Mouse (Mus musculus) neural tube, embryonic 14.5 days (tissue): ENCODE measurements around the gene Rnf115. TPM values are rescaled to one million over a fixed set of nuclear protein-coding genes. Genes with fewer than 3 reads are reported as not detected.

Source experiments
- ATAC-seq: fragments of 200-750 bp; cut with Nextera tagmentation; 2 replicates; pipeline ENCODE4 v1.8.0; 2017; ENCODE audit warnings: low read depth, mild to moderate bottlenecking, moderate TSS enrichment, moderate library complexity
- H3K27ac ChIP-seq: fragments of 300-500 bp; sonication (generic); 2 replicates; pipeline ENCODE4 v1.5.1; 2014; ENCODE audit warnings: low read depth, mild to moderate bottlenecking, control low read depth, low read length, moderate library complexity, mixed read lengths
- H3K27me3 ChIP-seq: fragments of 300-500 bp; sonication (generic); 2 replicates; pipeline ENCODE4 v1.6.1; 2014; ENCODE audit warnings: low read length; ENCODE audit not compliant: control insufficient read depth, insufficient read depth
- H3K36me3 ChIP-seq: fragments of 300-500 bp; sonication (generic); 2 replicates; pipeline ENCODE4 v1.6.1; 2014; ENCODE audit warnings: low read length, mixed read lengths; ENCODE audit not compliant: control insufficient read depth, insufficient read depth
- H3K4me1 ChIP-seq: fragments of 300-500 bp; sonication (generic); 2 replicates; pipeline ENCODE4 v1.6.1; 2014; ENCODE audit warnings: low read length; ENCODE audit not compliant: control insufficient read depth, insufficient read depth
- H3K4me2 ChIP-seq: fragments of 300-500 bp; sonication (generic); 2 replicates; pipeline ENCODE4 v1.6.1; 2014; ENCODE audit warnings: mild to moderate bottlenecking, low read depth, low read length, control low read depth
- H3K4me3 ChIP-seq: fragments of 300-500 bp; sonication (generic); 2 replicates; pipeline ENCODE4 v1.5.1; 2014; ENCODE audit warnings: low read depth, low read length, control low read depth, mixed read lengths
- H3K9ac ChIP-seq: fragments of 300-500 bp; sonication (generic); replicated peaks from 2 replicates; pipeline ENCODE4 v1.6.1; 2014; ENCODE audit warnings: low read depth, mild to moderate bottlenecking, control low read depth, low read length, mixed read lengths
- H3K9me3 ChIP-seq: fragments of 300-500 bp; sonication (generic); 2 replicates; pipeline ENCODE4 v1.6.1; 2016; ENCODE audit warnings: low read length; ENCODE audit not compliant: control insufficient read depth
- WGBS: fragments of 180-500 bp; shearing (Covaris S2); extraction: QIAGEN DNeasy Blood & Tissue Kit; methylation state at CpG from one replicate; pipeline ENCODE4 v1.1.7; 2014; 5-methylcytosine and 5-hydroxymethylcytosine counted together
- polyA plus RNA-seq: library from polyadenylated mRNA; unstranded; fragments of >200 nt; fragmentation: Nextera tagmentation; extraction: Ambion mirVana; gene quantifications from 2 replicates; pipeline ENCODE4 v1.2.1, GENCODE M21; 2014

Rnf115 gene
- polyA plus RNA-seq, 1 experiment from 2014 or later, result 81.9 TPM

- Histone ChIP-seq H3K4me1 (no peaks in the 10 kb centered on the region), H3K4me2 (no peak overlapping the region), H3K27me3 (no peaks in the 10 kb centered on the region), H3K4me3 (no peak overlapping the region), H3K9ac (no peak overlapping the region), H3K9me3 (no peaks in the 10 kb centered on the region), H3K36me3 (no peaks in the 10 kb centered on the region), H3K27ac (no peak overlapping the region)
- 21% methylated on average over 5 of the region's 5 CpGs for WGBS
- no peak for ATAC-seq
Observed at GRCm38 (mm10) chr3:96832930-96833329, 105.5 kb downstream of the Rnf115 start.

DNA sequence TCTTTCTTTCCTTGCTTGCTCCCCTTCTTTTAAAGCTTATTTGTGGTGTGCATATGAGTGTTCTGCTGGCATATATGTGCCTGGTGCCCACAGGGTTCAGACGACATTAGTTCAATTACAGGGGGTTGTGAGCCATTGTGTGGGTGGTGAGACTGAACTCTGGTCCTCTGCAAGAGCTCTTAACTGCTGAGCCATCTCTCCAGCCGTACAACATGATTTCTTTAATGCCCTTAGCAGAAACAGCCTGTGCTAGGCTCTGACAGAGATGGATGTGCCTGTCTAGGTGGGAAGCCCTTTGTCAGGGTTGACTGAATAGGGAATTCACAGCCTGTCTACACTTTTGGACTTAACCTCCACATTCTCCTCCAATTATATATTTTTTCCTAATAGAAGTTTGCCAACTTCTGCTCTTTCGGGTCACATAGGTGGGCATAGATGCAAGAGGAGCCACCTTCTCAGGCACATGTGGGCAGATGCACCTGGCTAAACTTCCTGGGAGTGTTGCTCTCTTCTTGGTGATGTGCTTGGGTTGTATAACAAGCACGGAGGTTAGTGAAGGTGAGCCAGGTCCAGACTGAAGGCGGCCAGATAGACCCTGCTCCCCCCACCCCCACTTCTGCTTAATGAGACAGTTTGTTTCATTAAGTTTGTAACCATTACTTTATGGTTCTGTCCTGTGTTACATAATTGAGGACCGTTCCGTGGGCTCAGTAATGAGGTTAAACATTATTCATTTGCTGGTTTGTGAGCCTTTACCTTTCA is 107.3 kb downstream of the Rnf115 start:
- WGBS, result 65% methylated on average over 7 of the region's 7 CpGs
- Histone ChIP-seq H3K4me1 (no peaks in the 10 kb centered on the region), H3K9me3 (no peaks in the 10 kb centered on the region), H3K27ac (no peak overlapping the region), H3K36me3 (no peaks in the 10 kb centered on the region), H3K4me3 (no peak overlapping the region), H3K4me2 (no peak overlapping the region), H3K27me3 (no peaks in the 10 kb centered on the region), H3K9ac (no peak overlapping the region)
- no peak for ATAC-seq

GRCm38 (mm10) chr3:96836414-96836813 is 109.0 kb downstream of the Rnf115 start:
- H3K4me2 ChIP-seq, result no peak overlapping the region
- H3K9me3 ChIP-seq, result no peaks in the 10 kb centered on the region
- no peak overlapping the region for H3K4me3 ChIP-seq
- ATAC-seq, result no peak
- no peak overlapping the region for H3K9ac ChIP-seq
- H3K27ac ChIP-seq, result no peak overlapping the region
- H3K4me1 ChIP-seq, result no peaks in the 10 kb centered on the region
- H3K36me3 ChIP-seq, result no peaks in the 10 kb centered on the region
- WGBS, result 65% methylated on average over 2 of the region's 2 CpGs
- H3K27me3 ChIP-seq, result no peaks in the 10 kb centered on the region

DNA sequence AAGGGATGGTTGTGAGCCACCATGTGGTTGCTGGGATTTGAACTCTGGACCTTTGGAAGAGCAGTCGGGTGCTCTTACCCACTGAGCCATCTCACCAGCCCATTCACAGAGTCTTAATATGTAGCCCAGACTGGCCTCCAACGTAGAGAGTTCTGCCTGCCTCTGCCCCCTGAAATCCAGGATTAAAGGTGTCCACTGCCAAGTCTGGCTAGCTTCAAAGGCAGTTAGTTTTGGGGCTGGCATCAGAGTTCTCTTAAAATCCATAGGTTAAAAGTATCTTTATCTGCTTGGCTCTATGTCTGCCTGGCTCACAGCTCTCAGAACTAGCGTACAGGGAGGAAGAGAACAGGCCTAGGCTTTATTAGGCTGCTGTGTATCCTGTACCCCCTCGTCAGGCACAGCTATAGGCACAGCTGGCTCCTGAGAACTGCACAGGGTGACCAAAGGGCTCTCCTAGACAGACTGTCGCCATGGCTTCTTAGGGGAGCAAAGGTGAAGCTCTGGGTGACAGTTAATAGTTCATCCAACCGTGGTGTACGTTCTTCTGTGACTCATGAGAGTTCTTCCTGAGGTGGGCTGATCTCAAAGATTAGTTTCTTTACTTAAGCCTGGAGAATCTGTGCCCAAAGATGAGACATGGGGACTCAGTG is 111.7 kb downstream of the Rnf115 start:
- ATAC-seq, result no peak
- no peaks in the 10 kb centered on the region for H3K27me3 ChIP-seq
- no peak overlapping the region for H3K9ac ChIP-seq
- no peaks in the 10 kb centered on the region for H3K9me3 ChIP-seq
- WGBS, result 84% methylated on average over 7 of the region's 7 CpGs
- H3K36me3 ChIP-seq, result no peaks in the 10 kb centered on the region
- H3K4me1 ChIP-seq, result no peaks in the 10 kb centered on the region
- H3K27ac ChIP-seq, result no peak overlapping the region
- H3K4me3 ChIP-seq, result no peak overlapping the region
- H3K4me2 ChIP-seq, result no peak overlapping the region

Other genes with a start within 250 kb of the Rnf115 start
- gene Hfe2, start 202.5 kb upstream of the Rnf115 start, polyA plus RNA-seq, result 1.3 and 2.0 TPM in 2 replicates
- gene Txnip, start 169.7 kb upstream of the Rnf115 start, polyA plus RNA-seq, result 48.9 and 75.6 TPM in 2 replicates
- 0.90 and 1.2 TPM in 2 replicates for gene Gm16253, start 150.7 kb upstream of the Rnf115 start, polyA plus RNA-seq
- gene Polr3gl, start 133.5 kb upstream of the Rnf115 start, polyA plus RNA-seq, result 20.5 and 22.9 TPM in 2 replicates
- gene Ankrd34a, start 131.0 kb upstream of the Rnf115 start, polyA plus RNA-seq, result 18.6 and 21.0 TPM in 2 replicates
- gene Lix1l, start 126.5 kb upstream of the Rnf115 start, polyA plus RNA-seq, result 7.4 and 7.6 TPM in 2 replicates
- 115 and 117 TPM in 2 replicates for gene Rbm8a, start 97.7 kb upstream of the Rnf115 start, polyA plus RNA-seq
- gene Pex11b, start 92.3 kb upstream of the Rnf115 start, polyA plus RNA-seq, result 58.3 and 59.6 TPM in 2 replicates
- 0.15 TPM in 1 of 2 replicates, not detected in the other for gene Gm42957, start 92.2 kb upstream of the Rnf115 start, polyA plus RNA-seq
- gene Itga10, start 82.1 kb upstream of the Rnf115 start, polyA plus RNA-seq, result 1.0 and 1.3 TPM in 2 replicates
- gene Ankrd35, start 57.5 kb upstream of the Rnf115 start, polyA plus RNA-seq, result 0.83 and 1.0 TPM in 2 replicates
- 20.9 and 24.7 TPM in 2 replicates for gene Pias3, start 31.3 kb upstream of the Rnf115 start, polyA plus RNA-seq
- 19.1 and 21.7 TPM in 2 replicates for gene Nudt17, start 19.1 kb upstream of the Rnf115 start, polyA plus RNA-seq
- gene Polr3c, start within 50 bp of the Rnf115 start, polyA plus RNA-seq, result 32.4 and 35.3 TPM in 2 replicates
- gene Pdzk1, start 101.6 kb downstream of the Rnf115 start, polyA plus RNA-seq, result not detected in 2 replicates
- gene Cd160, start 101.7 kb downstream of the Rnf115 start, polyA plus RNA-seq, result 0.41 and 0.48 TPM in 2 replicates
- 1.1 and 1.2 TPM in 2 replicates for gene Gja5, start 177.0 kb downstream of the Rnf115 start, polyA plus RNA-seq
- gene Gpr89, start 177.7 kb downstream of the Rnf115 start, polyA plus RNA-seq, result 40.2 and 41.8 TPM in 2 replicates
- gene Gja8, start 198.4 kb downstream of the Rnf115 start, polyA plus RNA-seq, result 0.03 and 0.05 TPM in 2 replicates